In the genomic region with DNA sequence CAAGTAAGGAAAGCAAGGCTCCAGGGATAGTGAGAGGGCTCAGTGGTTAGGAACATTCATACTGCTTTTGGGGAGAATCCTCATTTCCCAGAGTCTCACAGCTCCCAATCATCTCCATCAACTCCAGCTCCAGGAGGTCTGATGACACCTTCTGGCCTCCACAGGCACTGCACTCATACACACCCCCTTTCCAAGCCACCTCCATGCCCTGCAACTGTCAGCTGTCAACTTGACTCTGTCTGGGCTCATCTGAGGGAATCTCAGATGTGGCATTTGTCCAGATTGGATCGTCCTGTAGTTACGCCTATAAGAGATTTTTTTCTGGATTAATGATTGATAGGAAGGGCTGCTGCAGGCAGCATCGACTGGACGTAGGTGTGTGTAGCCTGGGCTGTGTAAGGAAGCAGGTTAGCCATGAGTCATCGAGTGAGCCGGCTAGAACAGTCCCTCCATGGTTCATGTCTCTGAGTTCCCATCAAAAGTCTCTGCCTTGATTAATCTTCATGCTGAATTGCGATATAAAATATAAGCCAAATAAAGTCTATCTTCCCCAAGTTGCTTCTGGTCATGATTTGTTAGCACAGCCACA, we compare ENCODE assay signal across 9 mouse cellular contexts. TPM values are rescaled to one million over a fixed set of nuclear protein-coding genes. Genes with fewer than 3 reads are reported as not detected.
DNase-seq lines count a peak whose midpoint lies in the region; ATAC-seq and TF ChIP-seq lines count a peak whose summit lies in the region.
"Had no signal": no experiment of that assay in that cellular context is flagged by ENCODE, and none has a peak within 500 bp of the region (broad histone marks: within the 10 kb centered on the region; RNA-seq: fewer than 3 reads in every experiment).

No protein-coding gene starts in this region.

- no peak overlapping the region for H3K27ac ChIP-seq in cerebellum, adult 2 months (ENCODE audit: insufficient read depth, low read length)
- no peak overlapping the region for H3K27ac ChIP-seq in lung, embryonic 15.5 days
- no peak overlapping the region for H3K27ac ChIP-seq in cortical plate, adult 2 months (ENCODE audit: insufficient read depth, low read length)
- H3K27ac ChIP-seq: liver, embryonic 13.5 days had no signal

- H3K4me3 ChIP-seq in cerebellum, adult 2 months (replicated peaks; ENCODE audit: insufficient read depth, low read depth, low read length): no peak overlapping the region
- no peak overlapping the region for H3K4me3 ChIP-seq in lung, embryonic 15.5 days
- no peak overlapping the region for H3K4me3 ChIP-seq in cortical plate, adult 2 months (ENCODE audit: insufficient read depth, low read length)
- H3K4me3 ChIP-seq: liver, embryonic 13.5 days had no signal

- TF ChIP-seq CTCF in cerebellum, adult 2 months (IDR thresholded peaks at IDR 0.05; ENCODE audit: borderline replicate concordance, insufficient read depth, low read depth, low read length): peak; percentile 26; the same call in 1 of the 2 replicates
- TF ChIP-seq CTCF in cortical plate, adult 2 months (IDR thresholded peaks at IDR 0.05; ENCODE audit: extremely low read depth, insufficient read depth, low read length): peak; percentile 63

- TF ChIP-seq POLR2A in cerebellum, adult 2 months (IDR thresholded peaks at IDR 0.05; ENCODE audit: borderline replicate concordance, insufficient read depth, low read length): no peak
- TF ChIP-seq POLR2A in cortical plate, adult 2 months (IDR thresholded peaks at IDR 0.05; ENCODE audit: extremely low read depth, insufficient read depth, low read length): no peak

- H3K4me1 ChIP-seq in cerebellum, adult 2 months (ENCODE audit: control insufficient read depth, insufficient read depth, low read length): no peaks in the 10 kb centered on the region
- H3K4me1 ChIP-seq in lung, embryonic 15.5 days: no peaks in the 10 kb centered on the region
- H3K4me1 ChIP-seq in cortical plate, adult 2 months (ENCODE audit: control insufficient read depth, insufficient read depth, low read length): no peaks in the 10 kb centered on the region
- H3K4me1 ChIP-seq: liver, embryonic 13.5 days had no signal

- no peaks in the 10 kb centered on the region for H3K9me3 ChIP-seq in lung, embryonic 15.5 days
- H3K9me3 ChIP-seq: liver, embryonic 13.5 days had no signal

- H3K4me2 ChIP-seq in lung, embryonic 15.5 days: no peak overlapping the region
- H3K4me2 ChIP-seq: liver, embryonic 13.5 days had no signal

- no peaks in the 10 kb centered on the region; the same call in 1 of the 2 replicates for H3K27me3 ChIP-seq in cerebellum, adult 2 months (ENCODE audit: control insufficient read depth, insufficient read depth, low read length)
- peaks cover 8% of the 10 kb centered on the region; the same call in 1 of the 2 replicates for H3K27me3 ChIP-seq in lung, embryonic 15.5 days

- WGBS in cerebellum, adult 2 months: 74% methylated on average over 7 of the region's 7 CpGs
- 74% methylated on average over 7 of the region's 7 CpGs for WGBS in lung, embryonic 15.5 days

- ATAC-seq in lung, embryonic 15.5 days (ENCODE audit: borderline replicate concordance, extremely low read depth, low FRiP score, low TSS enrichment): 0 out of 2 replicates have a peak, but pooled peaks have one; percentile 16
- no peak for ATAC-seq in cerebellum, adult (ENCODE audit: insufficient number of reproducible peaks, low FRiP score, low TSS enrichment)

- DNase-seq in cerebellum, adult 2 months: no peak
- no peak for DNase-seq in cerebellum, postnatal 25 days
- DNase-seq in lung, postnatal 4 days: no peak
- DNase-seq in lung, postnatal 36 days: peak; percentile 8
- no peak for DNase-seq in left cerebral cortex, adult 8-10 months (ENCODE audit: low spot score in 2 of 2)
- DNase-seq: liver, embryonic 13.5 days had no signal

- H3K36me3 ChIP-seq in lung, embryonic 15.5 days: no peaks in the 10 kb centered on the region
- H3K36me3 ChIP-seq: liver, embryonic 13.5 days had no signal

- H3K9ac ChIP-seq in lung, embryonic 15.5 days: no peak overlapping the region
- H3K9ac ChIP-seq: liver, embryonic 13.5 days had no signal

RNA-seq across cellular contexts. Expression of gene Fam19a4, which starts 44.1 kb away (rescaled TPM):
- polyA plus RNA-seq in cerebellum, adult 2 months (2012; rRNA removed): 0.13 and 0.54 TPM in 2 replicates
- polyA plus RNA-seq in lung, embryonic 15.5 days (2015; fragmentation: Nextera tagmentation; extraction: Ambion mirVana): 0.32 and 0.33 TPM in 2 replicates
- 0.42 and 0.54 TPM in 2 replicates for polyA plus RNA-seq in cortical plate, adult 2 months (2012; rRNA removed)
- under 1 TPM; 0.35 to 0.67 (median 0.45) TPM for total RNA-seq in left cerebral cortex, adult 8-10 months (2022)
- polyA plus RNA-seq: liver, embryonic 13.5 days had no signal

RNA-seq across cellular contexts. Expression of gene Eogt, which starts 44.6 kb away (rescaled TPM):
- polyA plus RNA-seq in cerebellum, adult 2 months (2012; rRNA removed): 20.7 and 21.8 TPM in 2 replicates
- 24.4 and 27.4 TPM in 2 replicates for polyA plus RNA-seq in lung, embryonic 15.5 days (2015; fragmentation: Nextera tagmentation; extraction: Ambion mirVana)
- 31.3 and 34.1 TPM in 2 replicates for polyA plus RNA-seq in cortical plate, adult 2 months (2012; rRNA removed)
- 10 to 100 TPM; 25.6 to 36.0 (median 27.4) TPM for total RNA-seq in left cerebral cortex, adult 8-10 months (2022)
